Mouse (Mus musculus) Patski (cell line): ENCODE measurements around the gene Fam104a. TPM values are rescaled to one million over a fixed set of nuclear protein-coding genes. Genes with fewer than 3 reads are reported as not detected.
"Not testable (repeated sequence)": the region's sequence is repeated elsewhere in the genome, so short reads cannot be mapped to it uniquely, and the experiment has no call there.

Source experiments
- ATAC-seq: fragments of 100-300 bp; one replicate; pipeline ENCODE4 v1.8.0; 2021
- CTCF ChIA-PET: fragments of 350-600 bp; sonication (Branson Sonifier 250); formaldehyde crosslinking; loops from one replicate; lab custom pipeline; 2022; ENCODE audit warnings: inconsistent platforms; lab: Charles Lee
- POLR2A ChIA-PET: fragments of 350-600 bp; sonication (Branson Sonifier 250); formaldehyde crosslinking; loops from one replicate; lab custom pipeline; 2022; ENCODE audit warnings: antibody characterized with exemption, inconsistent platforms; lab: Charles Lee
- DNase-seq: peaks from one replicate; pipeline ENCODE4 v3.0.0-alpha.2; 2011; ENCODE audit warnings: low read depth, low spot score
- H3K27me3 ChIP-seq: fragments of 371-371 bp; one replicate; pipeline ENCODE4 v1.5.1; 2021
- CTCF ChIP-seq: fragments of 100-300 bp; IDR thresholded peaks from one replicate; pipeline ENCODE4 v1.5.1; 2021
- in situ Hi-C: fragments of 300-500 bp; cut with MboI; formaldehyde crosslinking; loops from 3 replicates; pipeline ENCODE4 v1.11.1; 2018; ENCODE audit warnings: low pct_unique_long_range_greater_than_20kb, mixed read lengths
- polyA plus RNA-seq: library from polyadenylated mRNA; unstranded; gene quantifications from one replicate; pipeline ENCODE4 v1.2.3, GENCODE M21; 2021

The Fam104a gene
- polyA plus RNA-seq, 1 experiment from 2014 or later: 46.0 TPM

DNA sequence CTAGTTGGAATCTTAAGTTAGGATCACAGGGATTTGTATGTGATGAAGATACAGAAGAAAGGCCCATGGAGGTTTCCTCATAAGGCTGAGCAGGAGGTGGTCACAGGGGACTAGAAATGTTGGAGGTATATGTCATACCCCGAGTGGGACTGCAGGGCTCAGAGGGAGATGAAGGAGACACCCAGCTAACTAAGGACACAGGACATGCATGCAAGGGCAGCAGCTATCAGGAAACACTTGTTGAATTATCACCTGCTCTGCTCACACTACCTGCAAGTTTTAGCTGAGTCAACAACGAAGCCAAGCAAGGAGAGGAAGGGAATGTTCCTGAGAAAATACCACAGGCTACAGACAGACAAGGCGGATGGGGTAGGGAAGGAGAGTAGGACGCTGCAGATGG lies 16.3 kb downstream of the Fam104a start:
- POLR2A ChIA-PET: no interaction called here
- CTCF ChIA-PET: interaction anchor here (0.9 to 1.6 kb wide), 2 partner anchors 12 to 15 kb away, joined by 3 read pairs; no protein-coding TSS in a partner anchor
- ATAC-seq (peak; percentile 29), DNase-seq (no peak)
- in situ Hi-C loops: no loop called here
- no peaks in the 10 kb centered on the region for H3K27me3 ChIP-seq
- TF ChIP-seq CTCF: no peak

DNA sequence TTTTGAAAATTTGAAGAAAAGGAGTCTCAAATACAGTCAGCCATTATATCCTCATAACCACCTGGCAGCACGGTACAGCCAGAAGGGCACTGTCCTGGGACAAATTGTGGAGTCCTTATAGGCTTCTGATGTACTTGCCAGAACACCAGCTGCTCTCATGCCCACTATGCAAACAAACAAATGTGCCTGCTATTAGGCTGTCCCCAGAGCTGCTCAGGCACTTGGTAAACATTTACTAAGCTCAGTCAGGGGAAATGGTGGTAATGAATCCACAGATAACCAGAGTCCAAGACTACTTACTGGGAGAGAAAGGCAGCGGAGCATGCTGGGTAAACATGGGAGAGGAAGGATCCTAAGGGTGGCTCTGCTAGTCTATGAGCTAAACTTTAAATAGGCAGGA lies 16.8 kb downstream of the Fam104a start:
- CTCF ChIA-PET: interaction anchor here (0.9 to 1.6 kb wide), 3 partner anchors 11 to 144 kb away, joined by 3 to 4 read pairs (median 3); no protein-coding TSS in a partner anchor
- in situ Hi-C loops: no loop called here
- ATAC-seq (peak; percentile 69), DNase-seq (no peak)
- no peaks in the 10 kb centered on the region for H3K27me3 ChIP-seq
- POLR2A ChIA-PET: no interaction called here
- TF ChIP-seq CTCF: no peak

DNA sequence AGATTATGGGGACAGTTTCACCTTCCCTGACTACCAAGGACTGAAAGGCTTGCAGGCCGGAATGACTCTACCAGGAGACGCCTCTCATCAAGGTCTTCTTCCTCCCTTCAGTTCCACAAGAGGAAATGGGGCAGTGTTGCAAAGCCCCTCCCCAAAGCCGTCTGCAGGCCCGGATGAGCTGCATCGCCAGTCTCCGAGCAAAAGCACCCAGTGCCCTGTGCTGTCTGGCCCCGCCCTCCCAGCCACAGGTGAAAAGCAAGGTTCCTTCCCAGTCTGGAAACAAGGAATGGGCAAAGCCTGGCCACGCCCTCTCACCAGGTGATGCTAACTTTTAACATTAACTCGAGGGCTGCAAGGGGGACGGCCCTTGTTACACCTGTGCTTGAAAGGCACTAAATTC lies 17.3 kb downstream of the Fam104a start:
- ATAC-seq (no peak), DNase-seq (no peak)
- ChIA-PET POLR2A (no interaction called here), CTCF (interaction anchor here (1.2 to 1.8 kb wide), 3 partner anchors 10 to 144 kb away, joined by 3 to 7 read pairs (median 4); no protein-coding TSS in a partner anchor)
- TF ChIP-seq CTCF: no peak
- no peaks in the 10 kb centered on the region for H3K27me3 ChIP-seq
- in situ Hi-C loops: no loop called here

- in situ Hi-C loops: no loop called here
- no peak for DNase-seq
- no peaks in the 10 kb centered on the region for H3K27me3 ChIP-seq
Measured at GRCm38 (mm10) chr11:113666205-113666604, 17.8 kb downstream of the Fam104a start.

GRCm38 (mm10) chr11:113664279-113664678 lies 19.7 kb downstream of the Fam104a start:
- H3K27me3 ChIP-seq: no peaks in the 10 kb centered on the region
- ChIA-PET CTCF (interaction anchor here (2.2 kb wide), 1 partner anchor 11 kb away, joined by 10 read pairs; no protein-coding TSS in a partner anchor), POLR2A (no interaction called here)
- TF ChIP-seq CTCF: no peak
- in situ Hi-C loops: no loop called here
- ATAC-seq: no peak
- no peak for DNase-seq

More at GRCm38 (mm10) chr11:113666205-113666604, 17.8 kb downstream of the Fam104a start:
- no peak for TF ChIP-seq CTCF
- ChIA-PET POLR2A (interaction anchor here (0.6 kb wide), 1 partner anchor 14 kb away, joined by 4 read pairs; no protein-coding TSS in a partner anchor), CTCF (interaction anchor here (1.2 to 1.8 kb wide), 2 partner anchors 15 to 145 kb away, joined by 4 to 7 read pairs; no protein-coding TSS in a partner anchor)
- ATAC-seq: no peak

DNA sequence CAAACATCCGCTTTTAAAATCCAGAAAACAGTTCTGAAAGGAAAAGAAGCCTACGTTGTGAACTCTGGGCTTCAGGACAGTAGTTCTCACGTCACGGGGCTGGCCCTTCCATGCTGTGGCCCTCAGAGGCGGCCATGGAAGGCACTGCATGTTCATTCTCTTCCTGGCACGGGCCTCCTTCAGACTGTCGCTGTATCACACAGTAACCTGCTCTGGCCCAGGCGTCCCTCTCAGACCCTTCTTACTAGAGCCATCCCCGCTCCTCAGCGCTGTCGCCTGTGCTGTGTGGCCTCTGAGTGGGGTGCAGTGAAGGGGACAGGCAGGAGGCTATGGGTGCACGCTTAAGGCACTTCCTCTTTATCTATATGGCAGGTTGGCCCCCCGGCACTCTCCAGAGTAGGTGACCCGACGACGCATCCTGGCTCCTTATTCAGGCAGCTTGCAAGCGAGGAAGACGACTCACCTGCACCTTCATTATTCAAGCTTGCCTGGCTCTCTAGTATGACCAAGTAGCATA lies 22.1 kb downstream of the Fam104a start:
- no peak for TF ChIP-seq CTCF
- no peak for ATAC-seq
- H3K27me3 ChIP-seq: no peaks in the 10 kb centered on the region
- DNase-seq: no peak
- in situ Hi-C loops: no loop called here
- POLR2A ChIA-PET: no interaction called here
- CTCF ChIA-PET: no interaction called here

DNA sequence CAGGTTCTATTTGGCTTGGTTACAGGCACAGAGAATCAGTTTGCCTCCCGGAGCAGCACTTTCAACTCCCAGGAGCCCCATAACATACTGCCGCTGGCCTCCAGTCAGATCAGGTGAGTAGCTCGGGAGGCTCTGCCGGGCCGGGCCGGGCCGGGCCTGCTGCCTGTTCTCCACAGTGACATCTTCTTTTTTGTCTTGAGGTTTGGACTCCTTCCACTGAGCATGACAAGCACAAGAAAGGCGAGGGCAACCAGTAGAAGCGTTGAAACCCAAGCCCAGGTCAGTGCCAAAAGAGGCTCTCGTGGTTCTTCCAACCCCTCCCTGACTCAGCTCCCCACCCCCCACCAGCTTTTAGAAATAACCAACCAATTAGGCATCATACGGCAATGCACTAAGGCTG lies 23.0 kb downstream of the Fam104a start:
- CTCF ChIA-PET: no interaction called here
- ATAC-seq: no peak

DNA sequence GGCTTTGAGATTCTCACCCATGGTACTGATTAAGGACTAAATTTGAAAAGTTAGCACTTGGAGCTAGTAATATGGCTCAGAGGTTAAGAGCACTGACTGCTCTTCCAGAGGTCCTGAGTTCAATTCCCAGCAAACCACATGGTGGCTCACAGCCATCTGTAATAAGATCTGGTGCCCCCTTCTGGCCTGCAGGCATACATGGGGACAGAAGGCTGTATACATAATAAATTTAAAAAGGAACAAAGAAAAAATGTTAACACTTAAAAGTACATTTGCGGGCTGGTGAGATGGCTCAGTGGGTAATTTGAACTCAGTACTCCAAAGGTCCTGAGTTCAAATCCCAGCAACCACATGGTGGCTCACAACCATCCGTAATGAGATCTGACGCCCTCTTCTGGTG lies 23.7 kb downstream of the Fam104a start:
- H3K27me3 ChIP-seq, DNase-seq, ATAC-seq, in situ Hi-C loops: not testable (repeated sequence)
- CTCF ChIA-PET: interaction anchor here (1.1 kb wide), 1 partner anchor 9 kb away, joined by 4 read pairs; no protein-coding TSS in a partner anchor
- POLR2A ChIA-PET: interaction anchor here (0.6 to 1.4 kb wide), 2 partner anchors 9 to 14 kb away, joined by 3 read pairs; no protein-coding TSS in a partner anchor

More for the DNA sequence above, 23.0 kb downstream of the Fam104a start:
- no peak for DNase-seq
- no peak for TF ChIP-seq CTCF
- no peaks in the 10 kb centered on the region for H3K27me3 ChIP-seq
- in situ Hi-C loops: no loop called here
- POLR2A ChIA-PET: no interaction called here

DNA sequence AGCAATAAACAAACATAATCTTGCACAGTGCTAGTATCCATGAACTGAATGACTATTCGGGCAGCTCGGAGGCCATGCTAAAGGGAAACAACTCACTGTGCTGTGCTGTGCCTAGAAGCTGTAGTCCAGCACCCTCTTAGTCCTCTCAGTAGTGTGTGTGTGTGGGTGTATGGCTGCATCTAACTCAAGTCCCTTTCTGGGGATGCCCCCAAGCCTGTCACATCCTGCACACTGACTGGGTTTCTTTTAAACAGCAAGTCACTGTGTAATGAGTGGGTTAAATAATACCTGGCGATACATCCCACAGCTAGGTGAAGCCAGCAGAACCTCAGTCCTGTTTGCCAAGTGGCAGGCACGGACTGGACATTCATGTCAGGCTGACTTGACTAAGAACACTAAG lies 25.2 kb downstream of the Fam104a start:
- H3K27me3 ChIP-seq: no peaks in the 10 kb centered on the region
- no peak for TF ChIP-seq CTCF
- CTCF ChIA-PET: no interaction called here
- in situ Hi-C loops: no loop called here
- ATAC-seq (no peak), DNase-seq (no peak)
- POLR2A ChIA-PET: no interaction called here

DNA sequence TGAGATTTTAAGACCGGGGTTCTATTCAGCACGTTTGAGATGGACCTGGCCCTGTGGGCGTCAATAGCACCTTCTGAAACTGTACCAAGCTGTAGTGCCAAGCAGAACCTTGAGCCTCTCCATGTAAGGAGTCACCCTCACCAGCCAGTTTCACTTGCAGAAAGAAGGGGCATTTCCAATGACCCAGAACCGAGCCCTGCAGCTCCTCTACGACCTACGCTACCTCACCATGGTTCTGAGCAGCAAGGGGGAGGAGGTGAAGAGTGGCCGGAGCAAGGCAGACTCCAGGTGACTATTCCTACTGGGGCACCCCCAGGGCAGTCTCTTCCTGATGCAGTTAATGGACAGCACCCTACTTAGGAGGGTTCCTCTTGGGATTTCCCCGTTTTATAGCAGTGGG lies 25.6 kb downstream of the Fam104a start:
- POLR2A ChIA-PET: no interaction called here
- ATAC-seq: no peak
- TF ChIP-seq CTCF: no peak
- no peak for DNase-seq
- H3K27me3 ChIP-seq: no peaks in the 10 kb centered on the region
- CTCF ChIA-PET: no interaction called here
- in situ Hi-C loops: no loop called here

DNA sequence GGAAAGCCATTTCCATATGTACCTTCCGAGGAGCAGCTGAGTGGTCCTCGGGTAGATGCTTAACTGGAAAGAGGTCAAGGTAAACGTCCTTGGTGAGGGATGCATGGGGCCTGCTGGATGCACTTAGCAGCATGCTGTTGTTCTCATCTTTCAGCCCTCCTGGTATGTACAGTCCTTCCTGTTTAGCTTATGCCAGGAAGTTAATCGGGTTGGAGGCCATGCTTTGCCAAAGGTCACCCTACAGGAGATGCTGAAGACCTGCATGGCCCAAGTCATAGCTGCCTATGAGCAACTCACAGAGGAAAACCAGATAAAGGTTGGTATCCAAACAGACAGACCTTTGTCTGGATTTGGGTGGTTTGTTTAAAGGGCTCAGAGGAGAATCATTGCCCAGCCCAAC lies 26.7 kb downstream of the Fam104a start:
- no peak for TF ChIP-seq CTCF
- ChIA-PET CTCF (interaction anchor here (1.0 to 1.2 kb wide), 3 partner anchors 22 to 46 kb away, joined by 3 read pairs; no protein-coding TSS in a partner anchor), POLR2A (no interaction called here)

More for the DNA sequence above, 26.7 kb downstream of the Fam104a start:
- H3K27me3 ChIP-seq: no peaks in the 10 kb centered on the region
- in situ Hi-C loops: no loop called here
- no peak for DNase-seq
- no peak for ATAC-seq
